Mouse (Mus musculus): ENCODE data around the gene Stard13. TPM values are rescaled to one million over a fixed set of nuclear protein-coding genes. Genes with fewer than 3 reads are reported as not detected.

Gene Stard13
- polyA plus RNA-seq, 1 experiment from 2014 or later = 2.7 TPM

DNA sequence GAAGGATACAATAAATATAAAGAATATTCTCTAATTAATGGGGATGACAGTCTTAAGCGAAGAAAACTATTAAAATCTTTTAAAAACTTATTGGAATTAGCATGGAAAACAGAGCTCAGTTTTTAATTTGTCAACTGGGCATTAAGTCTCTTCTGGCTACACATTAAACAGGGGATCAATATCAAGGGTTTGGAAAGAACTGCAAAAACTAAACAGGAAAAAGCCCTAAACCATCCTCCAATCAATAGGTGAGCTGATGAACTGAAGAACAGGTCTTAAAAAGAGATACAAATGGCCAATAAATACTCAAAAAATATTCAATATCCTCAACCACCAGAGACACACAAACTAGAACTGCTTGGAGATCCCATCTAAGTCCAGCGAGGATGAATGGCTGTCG, 56.5 kb downstream of the Stard13 start:
- no peak for ATAC-seq (ENCODE audit: low read depth)
- WGBS = 91% methylated on average over 3 of the region's 3 CpGs
- Histone ChIP-seq H3K27ac (ENCODE audit: low read depth, low read length) (no peak overlapping the region), H3K4me3 (ENCODE audit: low read depth, low read length) (no peak overlapping the region), H3K9ac (replicated peaks; ENCODE audit: low read depth, low read length) (no peak overlapping the region), H3K9me3 (ENCODE audit: control insufficient read depth, low read length) (no peaks in the 10 kb centered on the region), H3K4me2 (ENCODE audit: low read depth, low read length) (no peak overlapping the region), H3K36me3 (ENCODE audit: control insufficient read depth, insufficient read depth, low read length) (no peaks in the 10 kb centered on the region), H3K4me1 (ENCODE audit: control insufficient read depth, insufficient read depth, low read length) (no peaks in the 10 kb centered on the region), H3K27me3 (ENCODE audit: control insufficient read depth, insufficient read depth, low read length) (no peaks in the 10 kb centered on the region)

DNA sequence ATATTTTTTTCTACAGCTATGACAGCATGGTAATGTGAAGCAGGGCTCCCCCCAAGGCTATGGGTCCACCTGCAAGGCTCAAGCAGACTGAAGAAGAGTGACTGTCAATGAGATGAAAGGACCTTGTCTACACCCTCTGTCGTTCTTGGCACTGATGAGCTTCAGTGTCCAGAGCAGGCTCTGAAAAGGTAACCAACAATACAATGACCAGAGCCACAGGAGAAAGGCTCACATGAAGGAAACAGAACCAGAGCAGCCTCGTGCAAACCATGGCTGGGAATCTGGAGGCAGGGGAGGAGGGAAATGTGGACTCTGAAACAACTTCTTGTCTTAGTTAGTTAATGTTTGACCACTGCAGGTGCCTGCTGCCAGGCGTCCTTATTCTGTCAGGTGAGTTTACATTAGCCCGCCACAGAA, 57.7 kb downstream of the Stard13 start:
- no peak overlapping the region for H3K9ac ChIP-seq (replicated peaks; ENCODE audit: low read depth, low read length)
- no peaks in the 10 kb centered on the region for H3K4me1 ChIP-seq (ENCODE audit: control insufficient read depth, insufficient read depth, low read length)
- H3K27ac ChIP-seq (ENCODE audit: low read depth, low read length) = no peak overlapping the region
- ATAC-seq (ENCODE audit: low read depth) = no peak
- no peaks in the 10 kb centered on the region for H3K9me3 ChIP-seq (ENCODE audit: control insufficient read depth, low read length)
- H3K27me3 ChIP-seq (ENCODE audit: control insufficient read depth, insufficient read depth, low read length) = no peaks in the 10 kb centered on the region
- no peak overlapping the region for H3K4me2 ChIP-seq (ENCODE audit: low read depth, low read length)
- no peaks in the 10 kb centered on the region for H3K36me3 ChIP-seq (ENCODE audit: control insufficient read depth, insufficient read depth, low read length)
- WGBS = 75% methylated on average over 4 of the region's 4 CpGs
- no peak overlapping the region for H3K4me3 ChIP-seq (ENCODE audit: low read depth, low read length)

DNA sequence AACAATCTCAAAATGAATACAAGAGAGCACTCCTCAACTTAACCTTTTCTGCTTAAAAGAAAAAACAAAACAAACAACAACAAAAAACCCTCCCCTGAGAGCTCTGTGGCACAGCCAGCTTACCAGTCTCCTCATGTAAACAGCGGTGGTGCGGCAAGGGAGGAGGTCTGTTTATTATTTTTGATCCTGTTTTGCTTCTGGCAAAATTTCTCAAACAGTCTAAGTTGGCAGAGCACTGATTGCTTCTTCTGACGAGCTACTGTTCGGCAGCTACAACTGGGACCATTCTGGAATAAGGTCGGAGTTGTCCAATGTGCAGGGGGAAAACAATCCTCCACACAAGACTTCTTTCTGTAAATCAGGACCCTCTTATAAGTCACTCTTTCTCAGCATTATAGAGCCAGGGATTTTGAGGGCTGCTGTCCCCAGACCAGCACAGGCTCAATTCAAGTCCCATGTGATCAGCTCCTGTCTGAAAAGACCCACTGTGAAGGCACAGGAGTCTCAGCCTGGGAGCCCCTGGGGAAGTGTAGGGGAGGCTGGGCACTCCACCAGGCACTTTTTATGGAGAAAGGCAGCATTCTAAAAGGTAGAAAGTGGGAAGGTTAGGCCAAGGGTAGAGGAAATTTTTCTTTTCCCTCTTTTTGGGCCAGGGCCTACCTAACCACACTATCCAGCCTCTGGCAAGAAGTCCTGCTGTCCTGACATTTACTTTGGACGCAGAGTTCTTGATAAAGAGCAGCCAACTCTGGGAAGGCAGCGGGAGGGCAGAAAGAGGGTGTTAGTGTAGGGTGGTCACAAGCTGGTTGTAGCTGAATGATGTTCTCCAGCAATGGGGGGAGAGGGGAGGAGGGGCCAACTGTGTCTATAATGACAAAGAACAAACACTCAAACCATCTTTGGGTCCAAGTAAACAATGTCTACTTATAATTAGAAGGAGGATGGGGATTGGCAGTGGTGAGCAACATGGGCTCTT, 58.9 kb downstream of the Stard13 start:
- Histone ChIP-seq H3K4me3 (ENCODE audit: low read depth, low read length) (no peak overlapping the region), H3K27me3 (ENCODE audit: control insufficient read depth, insufficient read depth, low read length) (no peaks in the 10 kb centered on the region), H3K4me2 (ENCODE audit: low read depth, low read length) (no peak overlapping the region), H3K27ac (ENCODE audit: low read depth, low read length) (no peak overlapping the region), H3K4me1 (ENCODE audit: control insufficient read depth, insufficient read depth, low read length) (no peaks in the 10 kb centered on the region), H3K36me3 (ENCODE audit: control insufficient read depth, insufficient read depth, low read length) (no peaks in the 10 kb centered on the region), H3K9ac (replicated peaks; ENCODE audit: low read depth, low read length) (no peak overlapping the region), H3K9me3 (ENCODE audit: control insufficient read depth, low read length) (no peaks in the 10 kb centered on the region)
- no peak for ATAC-seq (ENCODE audit: low read depth)
- whole genome bisulfite sequencing = 71% methylated on average over 7 of the region's 7 CpGs

DNA sequence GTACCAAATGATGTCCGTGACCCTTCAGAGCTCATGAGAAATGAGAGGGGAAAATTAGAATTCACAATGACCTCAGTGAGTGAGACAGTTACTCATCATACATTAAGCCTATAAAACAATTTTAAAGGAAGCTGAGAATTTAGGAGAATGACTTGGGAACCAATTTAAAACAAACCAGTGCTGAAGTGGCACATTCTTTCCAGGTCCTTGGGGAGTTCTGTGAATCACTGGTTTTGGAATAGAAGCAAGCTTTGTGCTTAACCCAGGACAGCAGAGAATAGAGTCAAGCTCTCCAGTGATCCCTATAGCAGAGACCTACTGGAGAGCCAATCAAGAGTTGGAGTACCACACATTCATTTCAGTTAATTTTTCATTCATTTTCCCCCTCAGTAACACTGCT, 59.9 kb downstream of the Stard13 start:
- no peak overlapping the region for H3K4me2 ChIP-seq (ENCODE audit: low read depth, low read length)
- no peak overlapping the region for H3K9ac ChIP-seq (replicated peaks; ENCODE audit: low read depth, low read length)
- H3K9me3 ChIP-seq (ENCODE audit: control insufficient read depth, low read length) = no peaks in the 10 kb centered on the region
- 93% methylated on average over 1 of the region's 1 CpGs for WGBS
- H3K27me3 ChIP-seq (ENCODE audit: control insufficient read depth, insufficient read depth, low read length) = no peaks in the 10 kb centered on the region
- ATAC-seq (ENCODE audit: low read depth) = no peak
- H3K4me1 ChIP-seq (ENCODE audit: control insufficient read depth, insufficient read depth, low read length) = no peaks in the 10 kb centered on the region
- H3K27ac ChIP-seq (ENCODE audit: low read depth, low read length) = no peak overlapping the region
- no peaks in the 10 kb centered on the region for H3K36me3 ChIP-seq (ENCODE audit: control insufficient read depth, insufficient read depth, low read length)
- H3K4me3 ChIP-seq (ENCODE audit: low read depth, low read length) = no peak overlapping the region

DNA sequence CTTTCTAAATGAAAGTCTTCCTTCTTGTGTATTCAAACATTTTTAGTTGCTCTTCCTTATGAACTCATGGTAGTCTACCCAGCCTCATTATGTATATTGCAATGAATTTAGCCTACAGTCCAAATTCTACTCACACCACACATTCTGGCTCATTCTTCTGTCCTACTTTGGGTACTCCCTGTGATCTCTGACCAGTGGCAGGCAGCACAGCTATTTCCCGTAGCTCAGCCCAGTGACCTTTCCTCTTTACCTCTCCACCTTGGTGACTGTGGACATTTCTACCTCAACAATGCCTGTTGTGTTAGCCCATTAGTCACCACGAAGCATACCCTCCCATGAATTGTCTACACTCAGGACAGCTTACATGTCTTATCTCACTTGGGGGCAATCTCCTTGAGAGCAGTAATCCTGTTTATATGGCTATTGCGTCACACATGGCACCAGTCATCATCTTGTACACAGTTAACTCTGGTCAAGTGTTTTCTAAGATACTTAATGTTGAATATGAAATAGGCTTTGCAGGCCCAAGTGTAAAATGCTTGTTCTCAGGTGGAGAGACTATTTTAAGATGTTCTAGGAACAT, 63.4 kb downstream of the Stard13 start:
- no peak for ATAC-seq (ENCODE audit: low read depth)

DNA sequence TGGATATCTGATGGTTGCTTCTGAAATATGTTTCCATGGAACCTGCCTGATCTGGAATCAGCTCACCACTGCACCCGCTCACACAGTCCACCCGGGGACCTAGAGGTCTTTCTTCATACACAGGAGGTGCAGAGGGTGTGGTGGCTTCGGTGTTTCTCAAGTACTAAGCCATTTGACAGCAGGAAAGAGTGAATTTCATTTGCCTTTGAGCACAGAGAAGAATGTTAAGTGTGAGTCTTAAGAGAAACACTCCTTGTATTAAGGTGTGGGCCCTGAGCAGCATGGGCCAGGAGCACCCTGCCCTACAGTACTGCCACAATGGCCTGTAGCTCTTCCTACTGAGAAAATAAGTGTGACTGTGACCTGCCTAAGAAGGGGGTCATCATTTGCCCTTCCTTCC, 65.4 kb downstream of the Stard13 start:
- H3K9me3 ChIP-seq (ENCODE audit: control insufficient read depth, low read length) = no peaks in the 10 kb centered on the region
- H3K27me3 ChIP-seq (ENCODE audit: control insufficient read depth, insufficient read depth, low read length) = no peaks in the 10 kb centered on the region
- no peak for ATAC-seq (ENCODE audit: low read depth)
- no peak overlapping the region for H3K4me3 ChIP-seq (ENCODE audit: low read depth, low read length)
- peaks cover 4% of the 10 kb centered on the region; the same call in 1 of the 2 replicates for H3K4me1 ChIP-seq (ENCODE audit: control insufficient read depth, insufficient read depth, low read length)
- H3K4me2 ChIP-seq (ENCODE audit: low read depth, low read length) = no peak overlapping the region
- 91% methylated on average over 3 of the region's 3 CpGs for WGBS
- no peak overlapping the region for H3K9ac ChIP-seq (replicated peaks; ENCODE audit: low read depth, low read length)
- no peak overlapping the region; the same call in 1 of the 2 replicates for H3K27ac ChIP-seq (ENCODE audit: low read depth, low read length)
- no peaks in the 10 kb centered on the region for H3K36me3 ChIP-seq (ENCODE audit: control insufficient read depth, insufficient read depth, low read length)

More for the DNA sequence above, 63.4 kb downstream of the Stard13 start:
- Histone ChIP-seq H3K4me2 (ENCODE audit: low read depth, low read length) (no peak overlapping the region), H3K36me3 (ENCODE audit: control insufficient read depth, insufficient read depth, low read length) (no peaks in the 10 kb centered on the region), H3K9me3 (ENCODE audit: control insufficient read depth, low read length) (no peaks in the 10 kb centered on the region), H3K9ac (replicated peaks; ENCODE audit: low read depth, low read length) (no peak overlapping the region), H3K27ac (ENCODE audit: low read depth, low read length) (no peak overlapping the region), H3K4me1 (ENCODE audit: control insufficient read depth, insufficient read depth, low read length) (peaks cover 4% of the 10 kb centered on the region; the same call in 1 of the 2 replicates), H3K4me3 (ENCODE audit: low read depth, low read length) (no peak overlapping the region), H3K27me3 (ENCODE audit: control insufficient read depth, insufficient read depth, low read length) (no peaks in the 10 kb centered on the region)
- WGBS = 88% methylated on average over 3 of the region's 3 CpGs

DNA sequence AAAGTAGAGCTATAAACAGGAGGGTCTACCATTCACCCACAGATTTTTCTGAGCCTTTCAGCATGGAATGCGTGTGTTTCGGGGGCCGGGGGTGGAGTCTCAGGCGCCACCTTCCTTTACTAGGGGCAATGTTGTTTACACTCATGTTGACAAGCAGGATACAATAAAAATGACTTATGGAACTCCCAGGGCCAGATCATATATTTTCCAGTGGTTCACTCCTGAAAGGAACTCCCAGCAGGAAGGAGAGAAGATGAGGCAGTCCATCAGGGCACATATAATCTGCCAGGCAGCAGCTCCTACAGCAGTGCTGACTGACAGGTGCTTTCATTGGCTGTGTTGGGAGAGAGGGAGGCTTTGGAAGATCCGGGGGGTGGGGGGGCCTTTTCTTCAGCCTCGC, 66.0 kb downstream of the Stard13 start:
- Histone ChIP-seq H3K36me3 (ENCODE audit: control insufficient read depth, insufficient read depth, low read length) (no peaks in the 10 kb centered on the region), H3K9me3 (ENCODE audit: control insufficient read depth, low read length) (no peaks in the 10 kb centered on the region), H3K4me1 (ENCODE audit: control insufficient read depth, insufficient read depth, low read length) (peaks cover 4% of the 10 kb centered on the region; the same call in 1 of the 2 replicates), H3K27me3 (ENCODE audit: control insufficient read depth, insufficient read depth, low read length) (no peaks in the 10 kb centered on the region), H3K27ac (ENCODE audit: low read depth, low read length) (no peak overlapping the region), H3K4me3 (ENCODE audit: low read depth, low read length) (no peak overlapping the region), H3K4me2 (ENCODE audit: low read depth, low read length) (no peak overlapping the region), H3K9ac (replicated peaks; ENCODE audit: low read depth, low read length) (no peak overlapping the region)
- ATAC-seq (ENCODE audit: low read depth) = peak; percentile 79; the same call in 1 of the 2 replicates
- 51% methylated on average over 6 of the region's 6 CpGs for WGBS

DNA sequence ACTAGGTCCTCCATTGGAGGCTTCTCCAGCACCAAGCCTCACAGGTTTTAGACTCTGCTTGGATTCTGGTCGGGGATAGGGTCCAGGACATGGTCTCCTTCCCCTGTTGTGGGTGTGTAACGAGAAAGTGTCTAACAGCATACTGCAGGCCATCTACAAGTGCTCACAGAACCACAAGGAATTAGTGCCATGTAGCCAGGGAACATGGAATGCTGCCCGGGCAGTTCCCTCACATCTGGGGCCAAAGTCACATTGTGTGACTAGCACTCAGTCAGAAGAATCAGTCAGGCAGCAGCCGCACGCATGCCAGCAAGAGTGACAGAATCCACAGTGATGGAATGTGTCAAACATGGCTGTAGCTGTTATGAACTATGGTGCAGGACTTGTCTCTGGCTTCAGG, 67.4 kb downstream of the Stard13 start:
- WGBS = 84% methylated on average over 5 of the region's 5 CpGs
- Histone ChIP-seq H3K27ac (ENCODE audit: low read depth, low read length) (no peak overlapping the region), H3K9me3 (ENCODE audit: control insufficient read depth, low read length) (no peaks in the 10 kb centered on the region), H3K4me1 (ENCODE audit: control insufficient read depth, insufficient read depth, low read length) (peaks cover 4% of the 10 kb centered on the region; the same call in 1 of the 2 replicates), H3K36me3 (ENCODE audit: control insufficient read depth, insufficient read depth, low read length) (no peaks in the 10 kb centered on the region), H3K9ac (replicated peaks; ENCODE audit: low read depth, low read length) (no peak overlapping the region), H3K4me2 (ENCODE audit: low read depth, low read length) (no peak overlapping the region), H3K27me3 (ENCODE audit: control insufficient read depth, insufficient read depth, low read length) (no peaks in the 10 kb centered on the region), H3K4me3 (ENCODE audit: low read depth, low read length) (no peak overlapping the region)
- ATAC-seq (ENCODE audit: low read depth) = no peak

DNA sequence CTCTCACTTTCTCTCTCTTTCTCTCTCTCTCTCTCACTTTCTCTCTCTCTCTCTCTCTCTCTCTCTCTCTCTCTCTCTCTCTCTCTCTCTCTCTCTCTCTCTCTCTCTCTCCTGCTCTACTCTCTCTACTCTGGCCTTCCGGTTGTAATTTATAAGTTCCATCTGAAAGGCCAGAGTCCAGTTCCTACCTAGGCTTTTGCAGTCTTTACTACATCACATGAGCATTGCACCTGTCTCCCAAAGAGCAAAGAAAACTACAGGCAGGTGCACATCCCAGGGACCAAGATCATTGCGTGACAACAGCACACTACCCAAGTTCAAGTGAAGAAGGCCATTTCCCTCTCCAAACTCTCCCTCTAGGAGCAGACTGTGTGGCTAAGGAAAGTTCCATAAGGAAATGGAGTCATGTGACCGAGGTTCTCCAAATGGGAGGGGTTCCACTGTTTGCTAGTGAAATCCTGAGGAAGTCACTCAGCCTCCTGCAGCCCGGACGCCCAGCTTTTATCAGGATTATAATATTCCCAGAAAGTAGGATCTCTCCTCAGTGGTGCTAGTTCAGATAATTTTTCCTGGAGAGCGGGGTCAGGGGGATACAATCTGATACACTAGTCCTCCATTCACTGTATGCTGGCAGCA, 68.1 kb downstream of the Stard13 start:
- 87% methylated on average over 6 of the region's 6 CpGs for WGBS
- Histone ChIP-seq H3K27ac (ENCODE audit: low read depth, low read length) (no peak overlapping the region), H3K4me3 (ENCODE audit: low read depth, low read length) (no peak overlapping the region), H3K36me3 (ENCODE audit: control insufficient read depth, insufficient read depth, low read length) (no peaks in the 10 kb centered on the region), H3K27me3 (ENCODE audit: control insufficient read depth, insufficient read depth, low read length) (no peaks in the 10 kb centered on the region), H3K9me3 (ENCODE audit: control insufficient read depth, low read length) (no peaks in the 10 kb centered on the region), H3K9ac (replicated peaks; ENCODE audit: low read depth, low read length) (no peak overlapping the region), H3K4me2 (ENCODE audit: low read depth, low read length) (no peak overlapping the region), H3K4me1 (ENCODE audit: control insufficient read depth, insufficient read depth, low read length) (peaks cover 4% of the 10 kb centered on the region; the same call in 1 of the 2 replicates)
- ATAC-seq (ENCODE audit: low read depth) = no peak

All from neural tube, embryonic 14.5 days (tissue).